Mouse (Mus musculus) hindbrain, embryonic 10.5 days (tissue): ENCODE measurements at regions not wholly inside any gene's neighbourhood (a gene's known extent, or its start where the extent isn't known, plus 50 kb on each side); places are given as distances from the start of the nearest gene placed in this dataset.

Source experiments
- DNase-seq: peaks from one replicate; pipeline ENCODE4 v3.0.0-alpha.2; 2017; ENCODE audit warnings: low spot score
- H3K27ac ChIP-seq: fragments of 300-500 bp; sonication (generic); 2 replicates; pipeline ENCODE4 v1.5.1; 2016; ENCODE audit warnings: mild to moderate bottlenecking, moderate library complexity
- H3K27me3 ChIP-seq: fragments of 300-500 bp; sonication (generic); 2 replicates; pipeline ENCODE4 v1.6.1; 2016; ENCODE audit warnings: mild to moderate bottlenecking; ENCODE audit not compliant: poor library complexity, insufficient read depth, severe bottlenecking
- H3K36me3 ChIP-seq: fragments of 300-500 bp; sonication (generic); 2 replicates; pipeline ENCODE4 v1.6.1; 2016; ENCODE audit warnings: mild to moderate bottlenecking, moderate library complexity
- H3K4me1 ChIP-seq: fragments of 300-500 bp; sonication (generic); replicated peaks from 2 replicates; pipeline ENCODE4 v1.6.1; 2016; ENCODE audit warnings: mild to moderate bottlenecking
- H3K4me3 ChIP-seq: fragments of 300-500 bp; sonication (generic); 2 replicates; pipeline ENCODE4 v1.5.1; 2016; ENCODE audit warnings: mild to moderate bottlenecking, moderate library complexity
- H3K9me3 ChIP-seq: fragments of 300-500 bp; sonication (generic); 2 replicates; pipeline ENCODE4 v1.6.1; 2016; ENCODE audit warnings: mild to moderate bottlenecking, moderate library complexity
- WGBS: fragments of 180-500 bp; shearing (Covaris S2); methylation state at CpG from one replicate; pipeline ENCODE4 v1.1.7; 2016; 5-methylcytosine and 5-hydroxymethylcytosine counted together

DNA sequence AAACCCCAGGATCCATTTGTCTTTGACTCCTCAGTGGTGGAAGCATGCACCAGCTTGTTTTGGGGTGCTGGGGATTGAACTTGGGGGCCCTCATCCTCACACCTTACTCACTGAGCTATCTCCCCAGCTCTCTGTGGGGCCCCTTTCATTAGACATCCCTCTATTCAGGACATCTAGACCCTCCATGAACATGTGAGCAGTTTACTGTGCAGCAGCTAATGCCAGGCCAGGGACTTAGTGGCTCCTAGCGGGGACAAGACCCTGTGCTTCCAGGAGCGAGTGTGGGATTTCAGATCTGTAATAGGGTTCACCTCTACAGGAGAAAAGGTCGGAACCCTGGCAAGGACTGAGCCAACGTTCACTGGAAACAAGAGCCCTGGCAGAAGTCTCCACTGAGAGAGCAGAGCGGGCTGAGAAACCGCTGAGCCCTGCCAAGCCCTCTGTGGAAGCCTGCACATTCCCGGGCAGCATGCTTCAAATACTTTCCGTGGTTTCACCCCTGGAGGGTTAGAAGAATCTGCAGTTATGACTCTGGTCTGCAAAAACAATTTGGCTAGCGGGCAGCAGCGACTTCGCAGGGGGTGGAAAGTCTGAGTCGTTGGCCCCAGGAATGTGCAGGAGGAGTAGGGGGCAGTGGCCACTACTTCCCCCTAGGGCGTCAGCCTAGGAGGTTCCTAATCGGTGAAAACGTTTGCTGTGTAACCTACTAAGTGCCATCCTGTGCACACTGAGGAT is 125.6 kb downstream of the Smad6 start:
- peak overlapping the region; percentile 37 for H3K27ac ChIP-seq
- H3K4me3 ChIP-seq = no peak overlapping the region
- H3K36me3 ChIP-seq = no peaks in the 10 kb centered on the region
- 47% methylated on average over 15 of the region's 15 CpGs for WGBS
- no peaks in the 10 kb centered on the region for H3K27me3 ChIP-seq
- peak; percentile 44 for DNase-seq
- H3K9me3 ChIP-seq = 0 out of 2 replicates have a peak, but pooled peaks cover under 1% of the 10 kb centered on the region
- peaks cover 20% of the 10 kb centered on the region for H3K4me1 ChIP-seq

DNA sequence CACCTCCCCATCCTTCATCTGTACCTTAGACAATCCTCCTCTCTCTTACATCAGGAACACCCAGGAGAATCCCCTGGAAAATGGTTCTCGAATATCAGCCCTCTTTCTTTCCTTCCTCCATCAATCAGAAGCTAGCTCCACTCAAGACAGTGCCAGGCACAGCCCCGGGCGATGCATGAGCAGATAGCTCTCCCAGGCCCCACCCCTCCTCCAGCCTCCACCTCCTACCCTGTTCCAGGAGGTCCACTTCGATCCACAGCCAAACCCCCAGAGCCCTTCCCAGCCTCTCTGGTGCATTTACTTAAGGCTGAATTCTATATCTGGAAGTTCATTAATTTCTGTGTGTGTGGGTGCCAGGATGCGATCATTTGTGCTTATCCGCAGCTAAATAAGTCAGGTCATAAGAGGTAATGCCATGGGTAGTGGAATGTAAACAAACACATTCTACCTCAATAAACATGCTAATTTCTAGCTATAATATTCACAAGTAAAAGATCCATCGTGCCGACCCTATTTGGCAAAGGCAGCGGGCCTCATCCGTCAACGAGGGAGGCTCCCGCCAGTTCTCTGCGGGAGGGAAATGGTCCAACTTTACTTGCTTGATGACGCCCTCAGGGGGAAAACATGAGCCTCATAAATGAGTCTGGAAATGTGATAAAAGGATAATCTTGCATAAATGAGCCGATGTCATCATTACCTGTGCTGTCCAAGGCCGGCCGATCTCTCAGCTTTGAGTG is 129.5 kb downstream of the Smad6 start:
- no peak for DNase-seq
- H3K9me3 ChIP-seq = no peaks in the 10 kb centered on the region
- 84% methylated on average over 17 of the region's 17 CpGs for WGBS
- no peaks in the 10 kb centered on the region for H3K36me3 ChIP-seq
- H3K4me3 ChIP-seq = no peak overlapping the region
- peaks cover 31% of the 10 kb centered on the region for H3K4me1 ChIP-seq
- no peaks in the 10 kb centered on the region for H3K27me3 ChIP-seq
- H3K27ac ChIP-seq = no peak overlapping the region

DNA sequence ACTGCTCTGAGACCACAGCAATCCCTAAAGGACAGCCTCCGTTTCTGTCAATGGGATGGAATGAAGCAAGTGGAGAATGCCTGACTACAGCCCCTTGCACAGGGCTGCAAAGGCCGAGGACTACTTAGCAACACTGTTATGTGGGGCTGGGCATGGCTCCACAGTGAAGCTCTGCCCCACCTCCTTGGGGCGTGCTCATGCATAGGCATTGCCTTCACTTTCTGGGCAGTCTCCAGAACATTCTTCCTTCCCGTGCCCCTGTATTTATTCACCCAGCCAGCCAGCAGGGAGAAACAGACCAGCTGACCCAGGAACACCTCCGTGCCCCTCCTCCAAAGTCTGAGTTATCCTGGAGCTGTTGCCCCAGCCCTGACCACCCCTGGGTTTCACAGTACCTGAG is 131.1 kb downstream of the Smad6 start:
- Histone ChIP-seq H3K27ac (no peak overlapping the region; the same call in 1 of the 2 replicates), H3K4me3 (no peak overlapping the region), H3K27me3 (no peaks in the 10 kb centered on the region), H3K36me3 (no peaks in the 10 kb centered on the region), H3K9me3 (no peaks in the 10 kb centered on the region), H3K4me1 (peaks cover 16% of the 10 kb centered on the region; the same call in 1 of the 2 replicates)
- no peak for DNase-seq
- 76% methylated on average over 5 of the region's 5 CpGs for WGBS

DNA sequence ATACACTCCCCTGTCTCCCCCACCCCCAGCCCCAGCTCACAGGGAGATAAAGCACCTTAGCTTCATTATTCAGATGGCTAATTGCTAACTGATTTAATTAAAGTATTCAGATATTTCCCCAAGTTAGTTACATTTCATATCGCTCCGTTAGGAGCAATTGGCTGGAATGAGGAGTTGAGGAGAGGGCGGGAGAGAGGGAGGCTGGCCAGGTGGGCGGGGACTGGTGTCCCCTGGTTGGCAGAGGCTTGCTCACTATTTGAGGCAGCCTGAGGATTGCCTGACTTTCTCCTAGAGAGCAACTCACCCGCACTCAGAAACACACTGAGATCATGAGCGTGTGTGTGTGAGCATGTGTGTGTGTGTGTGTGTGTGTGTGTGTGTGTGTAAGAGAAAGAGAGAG is 131.8 kb upstream of the Smad3 start:
- Histone ChIP-seq H3K27ac (no peak overlapping the region), H3K36me3 (no peaks in the 10 kb centered on the region), H3K27me3 (no peaks in the 10 kb centered on the region), H3K9me3 (no peaks in the 10 kb centered on the region), H3K4me3 (no peak overlapping the region), H3K4me1 (peaks cover 16% of the 10 kb centered on the region; the same call in 1 of the 2 replicates)
- 74% methylated on average over 6 of the region's 6 CpGs for WGBS
- no peak for DNase-seq

DNA sequence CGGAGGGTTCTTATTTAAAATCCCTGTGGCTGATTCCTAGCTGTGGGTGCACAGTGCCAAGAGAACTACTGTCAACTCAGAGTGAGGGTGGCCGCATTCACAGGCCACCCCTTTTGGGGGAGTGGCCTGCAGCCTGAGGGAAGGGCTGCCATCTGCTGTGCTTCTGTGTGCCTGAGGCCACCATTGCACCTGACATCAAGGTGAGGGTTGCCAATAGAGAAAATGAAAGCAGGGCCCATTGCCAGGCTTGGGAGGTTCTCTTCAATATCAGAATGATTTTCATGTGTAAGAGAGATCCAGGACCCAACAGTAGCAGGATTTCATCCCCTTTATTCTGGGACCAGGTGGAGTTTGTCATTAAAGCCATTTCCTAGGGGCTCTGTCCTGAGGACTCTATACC is 127.2 kb upstream of the Smad3 start:
- Histone ChIP-seq H3K4me1 (peaks cover 25% of the 10 kb centered on the region), H3K9me3 (no peaks in the 10 kb centered on the region), H3K36me3 (no peaks in the 10 kb centered on the region), H3K27me3 (peaks cover 6% of the 10 kb centered on the region; the same call in 1 of the 2 replicates), H3K4me3 (no peak overlapping the region), H3K27ac (no peak overlapping the region)
- 80% methylated on average over 2 of the region's 2 CpGs for WGBS
- DNase-seq = no peak

DNA sequence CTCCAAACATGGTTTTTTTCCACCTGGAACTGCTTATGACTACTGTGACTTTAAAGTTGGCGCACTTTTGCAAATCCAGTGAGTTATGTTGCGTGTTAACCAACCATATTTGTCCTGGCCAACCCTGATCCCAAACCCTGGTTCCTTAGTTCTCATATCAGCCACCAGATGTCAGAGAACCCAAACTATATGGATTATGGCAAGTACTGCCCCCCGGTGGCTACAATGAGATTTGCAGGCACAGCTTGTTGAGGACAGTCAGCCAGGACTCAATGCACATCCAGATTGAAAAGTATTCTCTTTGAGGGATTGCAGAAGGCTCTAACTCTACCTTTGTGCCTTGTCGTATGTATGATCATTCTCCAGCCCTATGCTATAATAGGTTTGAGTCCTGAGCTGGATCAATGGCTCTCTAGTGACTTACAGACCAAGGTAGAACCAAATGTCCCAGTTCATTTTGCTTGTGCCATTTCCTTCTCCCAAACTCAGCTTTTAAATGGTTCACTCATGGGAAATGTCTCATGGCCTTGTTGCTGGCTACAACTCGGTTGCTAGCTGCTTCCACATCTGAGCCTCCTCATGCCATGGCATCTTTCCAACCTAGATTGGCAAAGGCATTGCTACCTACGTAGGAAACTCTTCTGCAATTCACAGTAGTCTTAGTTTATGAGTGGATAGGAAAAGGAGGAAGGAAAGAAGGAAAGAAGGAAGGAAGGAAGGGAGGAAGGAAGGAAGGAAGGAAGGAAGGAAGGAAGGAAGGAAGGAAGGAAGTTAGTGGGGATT is 126.1 kb upstream of the Smad3 start:
- Histone ChIP-seq H3K27me3 (peaks cover 6% of the 10 kb centered on the region; the same call in 1 of the 2 replicates), H3K4me3 (no peak overlapping the region), H3K4me1 (peaks cover 30% of the 10 kb centered on the region), H3K27ac (no peak overlapping the region), H3K9me3 (no peaks in the 10 kb centered on the region), H3K36me3 (no peaks in the 10 kb centered on the region)
- DNase-seq = no peak
- WGBS = 78% methylated on average over 6 of the region's 6 CpGs

DNA sequence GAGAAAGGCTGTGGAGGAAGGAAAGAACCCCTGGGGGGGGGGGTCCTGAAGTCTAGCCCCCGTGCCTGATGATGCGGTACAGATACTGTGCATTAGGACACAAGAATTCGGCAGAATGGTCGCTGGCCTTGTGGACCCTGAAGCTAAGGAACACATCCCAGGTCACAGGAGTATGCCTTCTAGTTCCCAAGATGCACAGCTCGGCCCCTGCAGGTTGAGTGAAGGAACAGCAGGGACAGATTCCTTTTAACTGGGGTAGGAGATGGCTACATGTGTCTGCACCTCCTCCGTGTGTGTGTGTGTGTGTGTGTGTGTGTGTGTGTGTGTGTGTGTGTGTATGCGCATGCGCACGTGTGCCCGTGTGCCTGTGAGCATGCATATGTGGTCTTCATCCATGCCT is 123.9 kb upstream of the Smad3 start:
- Histone ChIP-seq H3K27ac (0 out of 2 replicates have a peak overlapping the region, but pooled peaks have one; percentile 17), H3K4me1 (peaks cover 46% of the 10 kb centered on the region), H3K36me3 (no peaks in the 10 kb centered on the region), H3K9me3 (no peaks in the 10 kb centered on the region), H3K27me3 (peaks cover 6% of the 10 kb centered on the region; the same call in 1 of the 2 replicates), H3K4me3 (no peak overlapping the region)
- WGBS = 74% methylated on average over 10 of the region's 10 CpGs
- no peak for DNase-seq

DNA sequence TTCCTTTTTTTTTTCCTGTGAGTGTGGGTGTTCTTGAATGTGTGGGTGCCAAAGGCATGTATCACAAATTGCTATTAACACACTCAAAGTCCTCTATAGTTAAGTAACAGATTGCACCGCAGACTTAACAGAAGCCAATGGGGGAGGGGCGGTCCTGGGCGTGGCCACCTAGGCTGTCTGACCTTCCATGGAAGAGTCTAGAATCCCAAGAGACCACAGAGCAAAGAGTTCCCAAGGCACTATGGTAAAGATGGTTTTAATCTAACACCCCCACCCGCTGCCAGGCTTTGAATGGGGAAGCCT is 123.4 kb upstream of the Smad3 start:
- H3K9me3 ChIP-seq = no peaks in the 10 kb centered on the region
- WGBS = 55% methylated on average over 4 of the region's 4 CpGs
- H3K27me3 ChIP-seq = peaks cover 6% of the 10 kb centered on the region; the same call in 1 of the 2 replicates
- DNase-seq = peak; percentile 28
- H3K4me3 ChIP-seq = peak overlapping the region; percentile 41
- 0 out of 2 replicates have a peak overlapping the region, but pooled peaks have one; percentile 17 for H3K27ac ChIP-seq
- no peaks in the 10 kb centered on the region for H3K36me3 ChIP-seq
- H3K4me1 ChIP-seq = peaks cover 46% of the 10 kb centered on the region

DNA sequence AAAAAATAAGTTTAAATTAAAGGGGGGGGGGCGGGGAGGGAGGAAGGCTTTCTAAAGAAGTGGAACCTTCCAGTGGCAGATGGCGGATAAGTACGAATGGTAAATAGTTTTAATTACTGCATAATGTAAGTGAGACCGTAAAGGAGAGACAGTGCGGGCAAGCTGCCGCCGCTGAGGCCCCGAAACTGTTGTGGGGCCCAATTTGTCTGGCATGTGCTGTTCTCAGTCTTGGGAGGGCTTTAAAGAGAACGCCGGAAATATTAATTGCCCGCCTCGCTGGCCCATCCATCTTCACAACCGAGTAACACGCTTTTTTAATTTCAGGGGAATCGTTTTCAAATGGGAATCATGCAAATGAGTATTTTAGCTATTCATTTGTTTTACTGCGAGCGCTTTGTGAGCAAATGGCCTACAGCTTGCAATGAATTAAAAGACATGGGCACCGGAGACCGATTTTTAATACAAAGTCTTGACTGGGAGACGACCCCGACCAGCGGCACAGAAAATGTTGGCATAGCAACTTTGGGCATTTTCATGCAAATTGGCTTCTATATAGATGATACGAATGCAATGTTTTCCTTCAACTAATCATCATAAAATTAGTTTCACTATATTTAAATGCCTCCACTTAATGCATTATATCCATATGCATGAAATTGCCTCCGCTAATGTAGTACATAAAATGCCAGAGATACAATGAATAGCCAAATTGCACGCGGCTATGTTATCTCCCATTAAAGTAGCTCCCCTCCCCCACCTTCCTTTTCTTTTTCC is 122.9 kb upstream of the Smad3 start:
- DNase-seq = no peak
- Histone ChIP-seq H3K9me3 (no peaks in the 10 kb centered on the region), H3K4me1 (peaks cover 46% of the 10 kb centered on the region), H3K4me3 (peak overlapping the region; percentile 41), H3K36me3 (no peaks in the 10 kb centered on the region), H3K27me3 (peaks cover 6% of the 10 kb centered on the region; the same call in 1 of the 2 replicates), H3K27ac (peak overlapping the region; percentile 69)
- 20% methylated on average over 26 of the region's 26 CpGs for WGBS

DNA sequence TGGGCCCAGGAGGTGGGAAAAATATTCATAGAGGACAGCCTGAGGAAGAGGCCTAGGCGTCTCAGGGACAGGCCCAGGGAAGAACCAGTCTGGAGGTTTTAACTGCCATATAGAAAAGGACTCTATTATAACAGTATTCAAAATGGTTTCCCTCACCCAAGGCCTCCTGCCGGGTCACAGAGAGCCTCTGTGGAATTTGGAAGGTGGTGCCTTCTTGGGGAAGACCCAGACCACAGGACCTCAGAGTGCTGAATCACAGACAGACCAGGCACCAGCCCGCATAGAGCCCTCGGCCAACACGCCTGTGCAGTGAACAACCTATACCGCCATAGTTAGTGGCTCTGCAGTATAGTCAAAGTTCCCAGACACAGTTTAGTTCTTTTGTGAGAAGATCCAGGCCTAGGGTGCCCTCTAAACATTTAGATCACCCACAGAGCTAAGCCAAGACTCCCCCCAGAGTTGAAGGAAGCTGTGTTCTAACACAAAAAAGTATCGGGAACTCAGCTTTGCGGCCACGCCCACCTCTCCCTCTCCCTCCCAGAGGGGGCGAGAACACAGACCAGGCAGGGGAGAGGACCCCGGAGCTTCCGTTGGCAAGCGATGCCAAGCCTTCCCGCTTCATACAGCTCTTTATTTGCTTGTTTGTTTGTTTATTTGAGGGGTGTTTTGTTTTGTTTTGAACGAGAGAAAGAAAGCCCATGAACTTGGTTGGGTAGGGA is 122.1 kb upstream of the Smad3 start:
- peak; percentile 38 for DNase-seq
- 18% methylated on average over 15 of the region's 15 CpGs for WGBS
- Histone ChIP-seq H3K4me3 (peak overlapping the region; percentile 41), H3K36me3 (no peaks in the 10 kb centered on the region), H3K27me3 (peaks cover 6% of the 10 kb centered on the region; the same call in 1 of the 2 replicates), H3K27ac (peak overlapping the region; percentile 69), H3K4me1 (peaks cover 46% of the 10 kb centered on the region), H3K9me3 (no peaks in the 10 kb centered on the region)

DNA sequence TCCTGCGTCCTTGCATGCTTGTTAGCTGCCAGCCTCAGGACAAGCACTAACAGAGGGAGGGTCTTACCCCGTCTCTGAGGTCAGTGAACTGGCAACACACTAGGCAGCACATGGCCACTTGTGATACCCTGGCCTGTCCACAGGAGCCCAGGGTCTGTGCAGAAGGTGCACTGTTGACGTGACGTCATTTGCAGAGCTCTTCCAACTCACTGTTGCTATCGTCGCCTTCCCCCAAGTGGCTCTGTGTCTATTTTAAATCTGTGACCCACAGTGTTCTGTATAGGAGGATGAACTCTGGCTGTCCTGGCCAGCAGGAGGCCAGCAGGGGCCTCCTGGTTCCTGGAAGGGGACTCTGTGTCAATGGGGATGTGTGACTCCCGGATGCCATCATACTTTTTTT is 120.1 kb upstream of the Smad3 start:
- Histone ChIP-seq H3K27ac (peak overlapping the region; percentile 40; the same call in 1 of the 2 replicates), H3K4me1 (peaks cover 46% of the 10 kb centered on the region), H3K27me3 (peaks cover 6% of the 10 kb centered on the region; the same call in 1 of the 2 replicates), H3K36me3 (no peaks in the 10 kb centered on the region), H3K4me3 (no peak overlapping the region), H3K9me3 (no peaks in the 10 kb centered on the region)
- DNase-seq = no peak
- WGBS = 71% methylated on average over 7 of the region's 7 CpGs
